Mouse (Mus musculus) cerebral cortex, adult 2 months (tissue): ENCODE data around the gene Actl6a.

ENCODE experiments used
- WGBS: fragments of 180-500 bp; shearing (Covaris S2); methylation state at CpG from one replicate; pipeline ENCODE4 v1.1.7; 2018; 5-methylcytosine and 5-hydroxymethylcytosine counted together

The Actl6a gene

GRCm38 (mm10) chr3:32694737-32695582, 11.1 kb upstream of the Actl6a start:
- WGBS: 83% methylated on average over 12 of the region's 12 CpGs

DNA sequence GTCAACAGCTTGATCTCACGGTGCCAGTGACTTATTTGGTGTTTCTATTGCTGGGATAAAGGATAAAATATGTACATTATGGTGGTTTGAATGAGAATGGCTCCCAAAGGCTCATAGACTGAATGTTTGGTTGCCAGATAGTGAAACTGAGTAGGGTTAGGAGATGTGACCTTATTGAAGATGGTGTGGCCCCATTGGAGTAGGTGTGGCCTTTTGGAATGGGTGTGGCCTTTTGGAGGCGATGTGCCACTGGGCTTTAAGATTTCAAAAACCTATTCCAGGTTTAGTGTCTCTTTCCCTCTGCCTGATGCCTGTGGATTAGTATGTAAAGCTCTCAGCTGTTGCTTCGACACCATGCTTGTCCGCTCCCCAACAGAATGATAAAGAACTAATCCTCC, 10.5 kb upstream of the Actl6a start:
- 91% methylated on average over 4 of the region's 4 CpGs for WGBS

DNA sequence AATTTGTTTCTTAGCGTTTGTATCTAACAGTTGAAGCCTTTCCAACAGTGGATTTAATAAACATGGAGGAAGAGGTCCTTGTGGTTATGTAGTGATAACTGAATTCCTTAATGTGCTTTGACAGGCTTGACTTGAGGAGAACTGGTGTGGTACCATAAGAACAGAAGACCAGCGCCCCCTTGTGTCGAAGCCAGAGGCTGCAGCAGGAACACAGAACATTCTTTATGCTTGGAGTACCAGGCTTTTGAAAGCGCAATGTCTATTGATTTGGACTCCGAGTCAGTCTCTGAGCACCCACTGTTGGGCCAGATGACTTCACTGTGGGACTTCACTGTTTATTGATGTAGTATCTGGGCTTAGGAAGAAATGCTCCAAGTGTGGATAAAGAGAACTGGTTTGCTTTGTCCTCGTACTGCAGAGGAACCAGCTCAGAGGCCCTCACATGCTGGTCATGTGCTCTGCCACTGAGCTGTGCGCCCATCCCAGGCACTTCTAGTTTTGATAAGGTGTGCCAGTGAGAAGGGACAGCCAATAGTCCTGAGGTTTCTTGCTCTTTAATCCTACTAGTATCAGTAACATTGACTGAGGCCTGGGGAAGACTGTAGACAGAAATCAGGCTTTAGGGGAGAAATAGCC, 7.8 kb upstream of the Actl6a start:
- 23% methylated on average over 7 of the region's 7 CpGs for WGBS

DNA sequence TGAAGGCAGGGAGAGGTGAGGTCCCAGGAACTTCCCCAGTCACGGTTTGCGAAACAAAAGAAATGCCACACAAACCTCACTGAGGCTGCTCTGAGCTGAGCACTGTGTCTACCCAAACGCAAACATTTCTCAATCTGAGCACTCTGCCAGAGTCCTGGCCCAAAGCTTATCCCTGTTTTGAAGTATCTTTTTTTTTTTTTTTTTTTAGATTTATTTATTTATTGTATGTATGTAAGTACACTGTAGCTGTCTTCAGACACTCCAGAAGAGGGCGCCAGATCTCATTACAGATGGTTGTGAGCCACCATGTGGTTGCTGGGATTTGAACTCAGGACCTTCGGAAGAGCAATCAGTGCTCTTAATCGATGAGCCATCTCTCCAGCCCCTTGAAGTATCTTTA, 2.1 kb upstream of the Actl6a start:
- 90% methylated on average over 6 of the region's 6 CpGs for WGBS

DNA sequence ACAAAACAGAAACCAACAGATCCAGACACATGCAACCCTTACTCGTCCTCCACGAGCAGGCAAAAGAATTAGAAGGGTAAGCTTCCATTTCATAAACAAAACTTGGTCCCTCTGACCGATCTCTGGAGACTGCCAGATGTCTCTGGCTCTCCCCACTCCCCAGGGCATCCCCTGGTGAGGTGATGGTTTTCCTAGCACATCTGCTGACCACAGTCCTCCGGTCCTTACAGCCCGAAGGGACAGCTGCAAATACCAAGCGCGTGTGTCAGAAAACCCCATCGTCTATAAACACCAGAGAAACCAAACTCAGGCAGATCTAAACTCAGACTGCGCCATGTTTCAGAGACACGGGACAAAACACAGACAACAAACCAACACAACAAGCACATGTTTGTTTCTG, 1.5 kb upstream of the Actl6a start:
- WGBS: 87% methylated on average over 10 of the region's 10 CpGs

GRCm38 (mm10) chr3:32708052-32708367, 1.9 kb downstream of the Actl6a start:
- WGBS: 4% methylated on average over 4 of the region's 4 CpGs

GRCm38 (mm10) chr3:32708368-32709231, 2.5 kb downstream of the Actl6a start:
- under 1% methylated on average over 90 of the region's 90 CpGs for WGBS

GRCm38 (mm10) chr3:32709388-32709787, 3.3 kb downstream of the Actl6a start:
- WGBS: 5% methylated on average over 9 of the region's 9 CpGs

DNA sequence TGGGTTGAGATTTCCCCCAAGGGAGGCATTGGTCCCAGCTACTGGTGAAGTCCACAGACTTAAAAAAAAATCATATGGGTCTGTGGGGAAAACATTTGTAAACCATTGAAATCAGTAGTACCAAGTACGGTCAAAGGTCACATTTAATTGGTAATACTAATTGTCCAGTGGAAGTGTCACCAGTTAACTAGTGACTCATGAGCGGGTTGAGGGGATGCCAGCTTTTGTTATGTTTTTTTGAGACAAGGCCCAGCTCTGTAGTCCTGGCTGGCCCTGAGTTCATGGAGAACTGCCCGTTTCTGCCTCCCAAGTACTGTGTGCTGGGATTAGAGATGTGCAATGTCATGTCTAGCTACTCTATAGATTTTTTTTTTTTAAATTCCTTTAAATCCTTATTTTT, 7.6 kb downstream of the Actl6a start:
- 93% methylated on average over 3 of the region's 3 CpGs for WGBS

- 96% methylated on average over 6 of the region's 6 CpGs for WGBS
These were observed 11.3 kb downstream of the Actl6a start for GRCm38 (mm10) chr3:32717403-32717802.

DNA sequence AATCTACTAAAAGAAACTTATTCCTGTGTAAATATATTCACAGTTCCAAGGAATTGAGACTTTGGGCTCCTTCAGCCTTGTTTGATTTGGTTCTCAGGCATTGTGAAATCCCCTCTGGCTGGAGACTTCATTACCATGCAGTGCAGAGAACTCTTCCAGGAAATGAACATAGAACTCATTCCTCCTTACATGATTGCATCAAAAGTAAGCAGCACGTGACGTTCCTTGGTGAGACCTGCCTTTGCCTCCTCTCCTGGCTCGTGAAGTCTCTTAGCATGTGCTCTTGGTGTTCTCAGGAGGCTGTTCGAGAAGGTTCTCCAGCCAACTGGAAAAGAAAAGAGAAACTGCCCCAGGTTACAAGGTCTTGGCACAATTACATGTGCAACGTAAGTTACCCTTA, 12.2 kb downstream of the Actl6a start:
- 92% methylated on average over 5 of the region's 5 CpGs for WGBS

- WGBS: 93% methylated on average over 7 of the region's 7 CpGs
These were observed 18.1 kb downstream of the Actl6a start for GRCm38 (mm10) chr3:32724191-32724590.

DNA sequence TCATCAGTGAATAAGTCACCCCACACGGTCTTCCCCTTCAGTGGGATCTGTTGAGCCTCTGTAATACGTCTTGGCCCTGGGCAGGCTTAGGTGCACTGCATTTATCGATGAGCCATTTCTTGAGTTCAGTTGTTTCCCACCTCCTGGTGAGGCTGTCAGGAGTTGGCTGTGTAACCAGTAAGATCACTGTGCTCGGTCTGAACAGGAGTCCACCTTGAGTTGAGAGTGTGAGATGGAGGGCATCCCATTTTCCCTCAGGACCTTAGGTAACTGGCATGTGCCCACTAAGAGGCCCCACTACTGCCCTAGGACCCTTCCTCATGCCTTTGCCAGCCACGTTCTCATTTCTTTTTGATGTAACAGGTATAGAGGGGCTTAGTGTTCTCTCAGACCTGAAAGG, 19.9 kb downstream of the Actl6a start:
- 86% methylated on average over 5 of the region's 5 CpGs for WGBS

DNA sequence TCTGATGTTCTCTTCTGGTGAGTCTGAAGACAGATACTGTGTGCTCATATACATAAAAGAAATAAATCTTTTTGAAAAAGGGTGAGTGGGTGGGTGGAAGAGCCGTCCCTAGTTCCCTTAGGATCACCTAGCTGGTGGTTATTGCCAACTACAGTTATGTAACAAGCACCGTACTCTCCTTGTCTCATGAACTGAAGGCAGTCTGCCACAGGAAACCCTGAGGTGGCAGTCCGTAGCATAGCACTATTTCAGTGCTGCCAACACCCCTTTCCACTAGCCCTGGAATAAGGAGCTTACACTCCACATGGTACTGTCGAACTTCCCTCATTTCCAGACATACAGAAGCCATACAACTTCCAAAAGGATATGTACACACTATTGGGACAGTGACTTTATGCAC, 21.8 kb downstream of the Actl6a start:
- 42% methylated on average over 4 of the region's 4 CpGs for WGBS

DNA sequence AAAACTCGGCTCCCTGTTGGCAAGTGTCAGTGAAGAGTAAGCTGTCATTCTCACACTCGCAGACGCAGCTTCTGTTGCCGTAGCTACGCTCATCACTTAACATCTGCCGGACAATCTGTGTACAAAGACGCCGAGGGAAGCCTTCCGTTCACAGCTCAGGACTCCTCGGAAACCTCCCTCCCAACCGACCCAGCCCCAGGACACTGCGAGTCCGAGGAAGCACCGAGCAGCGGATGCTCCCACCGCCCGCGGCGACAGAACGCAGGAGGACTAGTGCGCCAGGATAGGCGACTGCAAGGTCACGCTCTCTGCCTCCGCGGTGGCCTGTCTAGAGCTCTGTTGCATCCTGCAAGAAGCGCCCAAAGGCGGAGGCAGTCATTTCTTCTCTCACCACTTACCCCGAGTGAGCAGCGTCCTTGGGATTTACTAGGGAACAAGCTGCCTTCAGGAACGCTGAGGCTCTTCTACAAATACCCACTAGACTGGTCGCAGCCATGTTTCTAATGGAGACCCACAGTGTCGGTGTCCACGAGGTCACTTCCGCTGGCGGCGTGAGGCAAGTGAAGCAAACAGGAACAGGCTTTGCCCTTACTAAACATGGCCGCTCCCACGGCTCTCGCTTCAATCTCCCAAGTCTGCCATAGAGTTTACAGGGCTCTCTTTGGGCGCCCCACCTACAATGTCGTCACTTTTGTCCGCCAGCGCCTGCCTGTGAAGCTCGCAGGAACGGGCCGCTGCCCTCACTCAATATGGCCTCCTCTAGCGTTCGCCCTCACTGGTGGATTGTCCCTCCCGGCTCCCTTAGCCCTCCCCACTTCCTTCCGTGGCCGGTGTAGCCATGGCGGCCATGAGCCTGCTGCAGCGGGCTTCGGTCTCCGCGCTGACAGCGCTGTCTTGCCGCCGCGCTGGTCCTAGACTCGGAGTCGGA, 30.4 kb downstream of the Actl6a start, which contains the start of gene Ndufb5:
TSS of gene Ndufb5 (plus strand) at position 747 of the 928 bp plus-strand sequence.
- under 1% methylated on average over 62 of the region's 62 CpGs for WGBS

DNA sequence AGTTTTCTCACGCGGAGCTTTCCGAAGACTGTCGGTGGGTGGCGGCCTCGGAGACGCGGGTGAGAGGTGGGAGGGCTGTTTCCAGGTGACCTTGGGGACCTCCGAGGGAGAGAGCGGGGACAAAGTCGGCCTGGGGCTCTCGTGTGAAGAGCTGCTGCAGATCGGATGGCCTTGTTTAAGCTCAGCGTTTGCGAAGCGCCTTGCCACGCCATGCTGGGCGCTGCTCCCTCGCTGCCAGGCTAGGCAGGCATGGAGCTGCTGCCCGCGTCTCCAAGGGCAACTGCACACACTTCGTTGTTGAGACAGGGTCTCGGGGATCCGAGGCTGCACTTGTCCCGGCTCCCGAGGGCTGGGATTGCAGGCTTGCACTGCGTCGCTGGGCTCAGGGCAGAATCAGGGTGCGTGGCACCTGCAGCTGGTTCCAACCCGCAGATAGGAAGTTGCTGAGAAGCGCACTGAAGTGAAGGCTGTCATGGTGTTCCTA, 31.1 kb downstream of the Actl6a start, which contains the start of gene Mrpl47:
TSS of gene Mrpl47 (minus strand) at position 434 of the 484 bp plus-strand sequence.
- WGBS: under 1% methylated on average over 31 of the region's 31 CpGs

- WGBS: 90% methylated on average over 5 of the region's 5 CpGs
These were observed 32.5 kb downstream of the Actl6a start for GRCm38 (mm10) chr3:32738549-32738948.

GRCm38 (mm10) chr3:32742276-32742780, 36.2 kb downstream of the Actl6a start:
- 88% methylated on average over 2 of the region's 2 CpGs for WGBS

GRCm38 (mm10) chr3:32745001-32745400, 38.9 kb downstream of the Actl6a start:
- WGBS: 85% methylated on average over 6 of the region's 6 CpGs

DNA sequence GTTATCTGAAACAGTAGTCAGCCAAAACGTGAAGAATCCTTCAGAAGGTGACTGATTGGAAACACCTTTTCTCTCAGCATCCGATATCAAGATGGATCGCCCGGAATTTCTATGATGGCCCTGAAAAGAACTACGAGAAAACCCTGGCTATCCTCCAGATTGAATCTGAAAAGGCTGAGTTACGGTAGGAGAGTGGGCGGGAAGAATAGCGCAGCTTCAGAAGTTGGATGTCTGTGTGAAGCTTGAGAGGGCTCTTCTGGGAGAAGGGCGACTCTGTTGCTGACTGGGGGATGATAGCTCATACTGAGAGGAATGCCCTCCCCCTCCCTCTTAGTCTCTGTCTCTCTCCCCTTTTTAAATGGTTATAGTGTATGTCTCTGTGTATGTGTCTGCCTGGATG, 42.3 kb downstream of the Actl6a start:
- WGBS: 44% methylated on average over 9 of the region's 9 CpGs
